Mouse (Mus musculus): Measurements from ENCODE around the gene Il1f5. TPM values are rescaled to one million over a fixed set of nuclear protein-coding genes. Genes with fewer than 3 reads are reported as not detected.

The Il1f5 gene
- total and polyA plus RNA-seq, 3 experiments = not detected

DNA sequence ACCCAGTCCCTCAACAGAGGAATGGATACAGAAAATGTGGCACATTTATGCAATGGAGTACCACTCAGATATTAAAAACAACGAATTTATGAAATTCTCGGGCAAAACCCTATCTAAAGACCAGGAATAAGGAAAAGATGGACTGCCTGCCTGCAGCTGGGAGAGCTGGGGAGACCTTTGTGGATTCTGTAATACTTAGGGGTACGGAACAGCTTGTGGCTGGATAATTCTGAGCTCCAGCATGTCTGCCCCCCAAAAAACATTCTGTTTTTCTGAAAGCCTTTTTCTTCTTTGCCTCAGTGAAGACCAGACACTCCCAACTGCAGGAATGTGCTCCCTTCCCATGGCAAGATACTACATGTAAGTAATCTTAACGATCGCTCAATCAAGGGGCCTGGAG is 14.1 kb downstream of the Il1f5 start, which contains the start of gene Il1f10:
Il1f10 (plus strand) TSS at position 301 of the 400 bp plus-strand sequence.
- no peaks in the 10 kb centered on the region for H3K27me3 ChIP-seq (replicated peaks)
- no peaks in the 10 kb centered on the region for H3K36me3 ChIP-seq (replicated peaks in 1 of 2; ENCODE audit: control insufficient read depth in 1 of 2, insufficient read depth in 1 of 2, low read length in 1 of 2)
- H3K9me3 ChIP-seq (replicated peaks; ENCODE audit: low read length) = no peaks in the 10 kb centered on the region
- TF ChIP-seq JUN (IDR thresholded peaks at IDR 0.05; ENCODE audit: insufficient read depth, low read depth, low read length) (no peak), NRF1 (IDR thresholded peaks at IDR 0.05; ENCODE audit: low read depth, low read length) (no peak)
- no peak within 1 kb of the TSS for H3K4me2 ChIP-seq (ENCODE audit: insufficient read depth, low read depth, poor library complexity, severe bottlenecking)
- no peak within 1 kb of the TSS for H3K27ac ChIP-seq (ENCODE audit: insufficient read depth, low read depth)
- dilution Hi-C loops (cut with MboI; ENCODE audit: extremely low pct_ligation_motif_present, extremely low pct_unique_long_range_greater_than_20kb, low sequenced_read_pairs) (no loop called here), in situ Hi-C loops (cut with MboI; ENCODE audit: low pct_ligation_motif_present, low pct_unique_long_range_greater_than_20kb, low sequenced_read_pairs) (loop anchor here (10.0 kb wide), 1 partner anchor 274 kb away; no protein-coding TSS in a partner anchor)
- no peaks in the 10 kb centered on the region for H3K4me1 ChIP-seq (ENCODE audit: control insufficient read depth in 1 of 2, insufficient read depth in 2 of 2)
- DNase-seq (ENCODE audit: extremely low read depth) = no peak
- no peaks in the 10 kb centered on the region for H3K79me2 ChIP-seq (replicated peaks; ENCODE audit: control insufficient read depth, extremely low read depth, insufficient read depth, poor library complexity, severe bottlenecking)
- no peak within 1 kb of the TSS for H3K4me3 ChIP-seq (replicated peaks in 1 of 3; ENCODE audit: low read depth in 2 of 3, low read length in 2 of 3, poor library complexity in 1 of 3)
- H3K9ac ChIP-seq (ENCODE audit: insufficient read depth, low read depth) = no peak within 1 kb of the TSS

DNA sequence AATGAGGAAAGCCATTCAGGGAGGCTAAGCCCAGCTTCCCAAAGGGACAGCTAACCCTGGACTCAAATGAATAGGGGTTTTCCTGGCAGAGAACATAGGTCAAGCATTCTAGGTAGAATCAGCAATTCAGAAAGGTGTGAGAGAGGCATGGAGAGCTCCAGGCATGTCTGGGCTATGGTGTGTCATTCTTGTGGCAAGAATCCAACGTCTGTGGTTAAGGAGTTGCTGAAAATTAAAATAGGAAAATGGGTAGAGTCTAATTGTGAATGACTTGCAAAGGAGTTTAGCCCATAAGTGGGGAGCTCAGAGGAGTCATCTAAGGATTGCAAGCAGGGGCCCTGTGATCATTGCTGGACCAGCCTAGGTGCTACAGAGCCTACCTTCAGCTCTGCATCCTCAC is 17.9 kb downstream of the Il1f5 start:
- in situ Hi-C loops (cut with MboI; ENCODE audit: low pct_ligation_motif_present, low pct_unique_long_range_greater_than_20kb, low sequenced_read_pairs) = loop anchor here (10.0 kb wide), 1 partner anchor 270 kb away; no protein-coding TSS in a partner anchor
- Histone ChIP-seq H3K4me2 (ENCODE audit: insufficient read depth, low read depth, poor library complexity, severe bottlenecking) (no peak overlapping the region), H3K4me1 (ENCODE audit: control insufficient read depth in 1 of 2, insufficient read depth in 2 of 2) (no peaks in the 10 kb centered on the region), H3K9me3 (replicated peaks; ENCODE audit: low read length) (no peaks in the 10 kb centered on the region), H3K4me3 (replicated peaks in 1 of 3; ENCODE audit: low read depth in 2 of 3, low read length in 2 of 3, poor library complexity in 1 of 3) (no peak overlapping the region), H3K36me3 (replicated peaks in 1 of 2; ENCODE audit: control insufficient read depth in 1 of 2, insufficient read depth in 1 of 2, low read length in 1 of 2) (no peaks in the 10 kb centered on the region), H3K27ac (ENCODE audit: insufficient read depth, low read depth) (no peak overlapping the region), H3K9ac (ENCODE audit: insufficient read depth, low read depth) (no peak overlapping the region), H3K79me2 (replicated peaks; ENCODE audit: control insufficient read depth, extremely low read depth, insufficient read depth, poor library complexity, severe bottlenecking) (no peaks in the 10 kb centered on the region), H3K27me3 (replicated peaks) (no peaks in the 10 kb centered on the region)
- dilution Hi-C loops (cut with MboI; ENCODE audit: extremely low pct_ligation_motif_present, extremely low pct_unique_long_range_greater_than_20kb, low sequenced_read_pairs) = no loop called here
- TF ChIP-seq EP300 (IDR thresholded peaks at IDR 0.05; ENCODE audit: low read length) (no peak), USF1 (IDR thresholded peaks at IDR 0.05; ENCODE audit: low read depth, low read length) (no peak)
- no peak for DNase-seq (ENCODE audit: extremely low read depth)

GRCm38 (mm10) chr2:24296837-24297236 is 20.1 kb downstream of the Il1f5 start:
- no peak overlapping the region for H3K4me3 ChIP-seq (replicated peaks in 1 of 3; ENCODE audit: low read depth in 2 of 3, low read length in 2 of 3, poor library complexity in 1 of 3)
- dilution Hi-C loops (cut with MboI; ENCODE audit: extremely low pct_ligation_motif_present, extremely low pct_unique_long_range_greater_than_20kb, low sequenced_read_pairs) (no loop called here), in situ Hi-C loops (cut with MboI; ENCODE audit: low pct_ligation_motif_present, low pct_unique_long_range_greater_than_20kb, low sequenced_read_pairs) (loop anchor here (10.0 kb wide), 1 partner anchor 268 kb away; no protein-coding TSS in a partner anchor)
- H3K36me3 ChIP-seq (replicated peaks in 1 of 2; ENCODE audit: control insufficient read depth in 1 of 2, insufficient read depth in 1 of 2, low read length in 1 of 2) = no peaks in the 10 kb centered on the region
- no peaks in the 10 kb centered on the region for H3K4me1 ChIP-seq (ENCODE audit: control insufficient read depth in 1 of 2, insufficient read depth in 2 of 2)
- DNase-seq (ENCODE audit: extremely low read depth) = peak; percentile 74
- TF ChIP-seq USF1 (IDR thresholded peaks at IDR 0.05; ENCODE audit: low read depth, low read length) (no peak), MAFK (IDR thresholded peaks at IDR 0.05; ENCODE audit: insufficient replicate concordance, low read length) (no peak), ZKSCAN1 (IDR thresholded peaks at IDR 0.05; ENCODE audit: borderline replicate concordance, low read depth, low read length) (no peak), SMC3 (IDR thresholded peaks at IDR 0.05; ENCODE audit: low read depth, low read length) (peak; percentile 83), RAD21 (IDR thresholded peaks at IDR 0.05; ENCODE audit: low read depth, low read length) (peak; percentile 96), RCOR1 (conservative IDR thresholded peaks at IDR 0.05; ENCODE audit: low read depth, low read length) (no peak), MAX (IDR thresholded peaks at IDR 0.05; ENCODE audit: low read length) (no peak), MXI1 (IDR thresholded peaks at IDR 0.05; ENCODE audit: low read depth, low read length) (no peak), CTCF (conservative IDR thresholded peaks at IDR 0.05 in 1 of 2, IDR thresholded peaks at IDR 0.05 in 1 of 2; ENCODE audit: low read depth in 2 of 2, low read length in 2 of 2) (peak; percentile 87 to 90)
- no peaks in the 10 kb centered on the region for H3K27me3 ChIP-seq (replicated peaks)
- H3K9ac ChIP-seq (ENCODE audit: insufficient read depth, low read depth) = no peak overlapping the region
- no peaks in the 10 kb centered on the region for H3K79me2 ChIP-seq (replicated peaks; ENCODE audit: control insufficient read depth, extremely low read depth, insufficient read depth, poor library complexity, severe bottlenecking)
- H3K4me2 ChIP-seq (ENCODE audit: insufficient read depth, low read depth, poor library complexity, severe bottlenecking) = no peak overlapping the region
- H3K9me3 ChIP-seq (replicated peaks; ENCODE audit: low read length) = no peaks in the 10 kb centered on the region
- no peak overlapping the region for H3K27ac ChIP-seq (ENCODE audit: insufficient read depth, low read depth)
